Mouse (Mus musculus): Measurements from ENCODE around the gene Gm14419. TPM values are rescaled to one million over a fixed set of nuclear protein-coding genes. Genes with fewer than 3 reads are reported as not detected.
"Not testable (repeated sequence)": the region's sequence is repeated elsewhere in the genome, so short reads cannot be mapped to it uniquely, and the experiment has no call there.

Gene Gm14419
- total RNA-seq (2015) (1.4 and 3.6 TPM in 2 replicates), total RNA-seq (2017) (0.18 and 0.28 TPM in 2 replicates)

DNA sequence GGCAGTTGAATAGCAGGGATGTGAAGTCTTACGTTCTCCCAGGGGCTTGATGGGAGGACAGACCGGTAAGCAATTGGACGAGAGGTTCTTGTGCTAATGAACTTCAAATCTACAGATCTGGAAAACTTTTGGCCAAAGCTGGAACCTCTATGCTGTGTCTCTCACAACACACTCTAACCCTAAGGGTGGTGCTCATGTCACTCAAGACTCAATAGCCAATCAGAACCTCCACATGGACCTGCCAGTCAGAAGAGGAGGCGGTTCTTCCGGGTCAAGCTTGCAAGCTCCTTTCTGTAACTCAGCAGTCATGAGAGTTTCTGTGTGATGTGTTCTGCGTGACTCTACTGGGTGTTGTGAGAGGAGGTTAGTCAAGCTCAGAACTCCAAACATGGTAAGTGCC lies at the start of gene Gm14419:
Gene Gm14419, plus strand, starts transcription at position 301 of the 400 bp plus-strand sequence.
- not testable (repeated sequence) for ATAC-seq (ENCODE audit: poor library complexity, severe bottlenecking)

Other genes starting within 250 kb of the Gm14419 start
- gene Gm14295, start 202.3 kb upstream of the Gm14419 start, total RNA-seq (2015): 11.4 and 14.5 TPM in 2 replicates
- gene Gm14295, start 202.3 kb upstream of the Gm14419 start, total RNA-seq (2017): 7.1 and 7.2 TPM in 2 replicates
- gene Gm14408, start 169.8 kb upstream of the Gm14419 start, total RNA-seq (2015): not detected in 2 replicates
- not detected in 2 replicates for gene Gm14408, start 169.8 kb upstream of the Gm14419 start, total RNA-seq (2017)
- gene Gm14296, start 73.1 kb upstream of the Gm14419 start, total RNA-seq (2015): 2.8 and 3.2 TPM in 2 replicates
- gene Gm14296, start 73.1 kb upstream of the Gm14419 start, total RNA-seq (2017): 3.3 and 3.7 TPM in 2 replicates
- not detected in 2 replicates for gene Gm14401, start 73.4 kb downstream of the Gm14419 start, total RNA-seq (2015)
- not detected in 2 replicates for gene Gm14401, start 73.4 kb downstream of the Gm14419 start, total RNA-seq (2017)
- 2.2 and 17.5 TPM in 2 replicates for gene Gm14410, start 205.5 kb downstream of the Gm14419 start, total RNA-seq (2015)
- 1.6 and 13.0 TPM in 2 replicates for gene Gm14410, start 205.5 kb downstream of the Gm14419 start, total RNA-seq (2017)